Mouse (Mus musculus): ENCODE measurements around the gene Erg28.

- TF ChIP-seq TAL1 (IDR thresholded peaks at IDR 0.05; ENCODE audit: low read length), result no peak
- no peak for TF ChIP-seq GATA1 (IDR thresholded peaks at IDR 0.05; ENCODE audit: low read length)
Observed at GRCm38 (mm10) chr12:85850661-85851060, 26.3 kb upstream of the Erg28 start.

All from erythroblast, embryonic 14.5 days (primary cell).